Mouse (Mus musculus) heart, embryonic 13.5 days (tissue): ENCODE measurements around the gene Map4k5. TPM values are rescaled to one million over a fixed set of nuclear protein-coding genes. Genes with fewer than 3 reads are reported as not detected.

ENCODE experiments used
- ATAC-seq: fragments of 200-750 bp; cut with Nextera tagmentation; 2 replicates; pipeline ENCODE4 v1.8.0; 2017; ENCODE audit warnings: moderate TSS enrichment; ENCODE audit not compliant: insufficient number of reproducible peaks, low FRiP score, low TSS enrichment; ENCODE audit errors: extremely low read depth
- H3K27ac ChIP-seq: fragments of 300-500 bp; sonication (generic); replicated peaks from 2 replicates; pipeline ENCODE4 v1.5.1; 2015; ENCODE audit warnings: moderate library complexity, mild to moderate bottlenecking, inconsistent platforms
- H3K27me3 ChIP-seq: fragments of 300-500 bp; sonication (generic); replicated peaks from 2 replicates; pipeline ENCODE4 v1.6.1; 2015; ENCODE audit warnings: mild to moderate bottlenecking, inconsistent platforms
- H3K36me3 ChIP-seq: fragments of 300-500 bp; sonication (generic); 2 replicates; pipeline ENCODE4 v1.6.1; 2015; ENCODE audit warnings: mild to moderate bottlenecking, inconsistent platforms
- H3K4me1 ChIP-seq: fragments of 300-500 bp; sonication (generic); 2 replicates; pipeline ENCODE4 v1.6.1; 2015; ENCODE audit warnings: inconsistent platforms
- H3K4me2 ChIP-seq: fragments of 300-500 bp; sonication (generic); 2 replicates; pipeline ENCODE4 v1.6.1; 2015; ENCODE audit warnings: inconsistent platforms, mild to moderate bottlenecking, moderate library complexity
- H3K4me3 ChIP-seq: fragments of 300-500 bp; sonication (generic); 2 replicates; pipeline ENCODE4 v1.5.1; 2015; ENCODE audit warnings: moderate library complexity, mild to moderate bottlenecking, inconsistent platforms
- H3K9ac ChIP-seq: fragments of 300-500 bp; sonication (generic); 2 replicates; pipeline ENCODE4 v1.6.1; 2015; ENCODE audit warnings: inconsistent platforms, mild to moderate bottlenecking, moderate library complexity
- H3K9me3 ChIP-seq: fragments of 300-500 bp; sonication (generic); 2 replicates; pipeline ENCODE4 v1.6.1; 2016; ENCODE audit warnings: inconsistent platforms
- WGBS: fragments of 180-500 bp; shearing (Covaris S2); methylation state at CpG from one replicate; pipeline ENCODE4 v1.1.7; 2015; ENCODE audit warnings: mixed read lengths; 5-methylcytosine and 5-hydroxymethylcytosine counted together
- polyA plus RNA-seq: library from polyadenylated mRNA; unstranded; fragments of >200 nt; fragmentation: Nextera tagmentation; extraction: Ambion mirVana; gene quantifications from 2 replicates; pipeline ENCODE4 v1.2.1, GENCODE M21; 2015

The Map4k5 gene
- polyA plus RNA-seq, 1 experiment from 2014 or later = 25.5 TPM

- H3K4me2 ChIP-seq = no peak overlapping the region
- H3K9me3 ChIP-seq = no peaks in the 10 kb centered on the region
- H3K9ac ChIP-seq = no peak overlapping the region
- H3K27ac ChIP-seq = no peak overlapping the region
- H3K4me1 ChIP-seq = peaks cover 24% of the 10 kb centered on the region
- H3K4me3 ChIP-seq = no peak overlapping the region
- no peaks in the 10 kb centered on the region for H3K27me3 ChIP-seq
- ATAC-seq = no peak
- peaks cover 82% of the 10 kb centered on the region for H3K36me3 ChIP-seq
- WGBS = 84% methylated on average over 6 of the region's 6 CpGs
These were observed 87.9 kb downstream of the Map4k5 start for GRCm38 (mm10) chr12:69805148-69805547.

- H3K9ac ChIP-seq = no peak overlapping the region
- no peak overlapping the region for H3K27ac ChIP-seq
- peaks cover 78% of the 10 kb centered on the region for H3K36me3 ChIP-seq
- no peak overlapping the region for H3K4me3 ChIP-seq
- H3K27me3 ChIP-seq = no peaks in the 10 kb centered on the region
- no peak overlapping the region for H3K4me2 ChIP-seq
- no peak for ATAC-seq
- H3K4me1 ChIP-seq = peaks cover 23% of the 10 kb centered on the region
- H3K9me3 ChIP-seq = no peaks in the 10 kb centered on the region
- 91% methylated on average over 10 of the region's 10 CpGs for WGBS
These were observed 88.5 kb downstream of the Map4k5 start for GRCm38 (mm10) chr12:69804393-69805070.

GRCm38 (mm10) chr12:69803196-69803595, 89.8 kb downstream of the Map4k5 start:
- ATAC-seq = no peak
- no peaks in the 10 kb centered on the region for H3K27me3 ChIP-seq
- peaks cover 12% of the 10 kb centered on the region for H3K4me1 ChIP-seq
- no peak overlapping the region for H3K4me2 ChIP-seq
- H3K4me3 ChIP-seq = no peak overlapping the region
- no peaks in the 10 kb centered on the region for H3K9me3 ChIP-seq
- 81% methylated on average over 6 of the region's 6 CpGs for WGBS
- H3K36me3 ChIP-seq = peaks cover 65% of the 10 kb centered on the region
- H3K9ac ChIP-seq = no peak overlapping the region
- no peak overlapping the region for H3K27ac ChIP-seq

- Histone ChIP-seq H3K9me3 (no peaks in the 10 kb centered on the region), H3K4me3 (no peak overlapping the region), H3K4me1 (no peaks in the 10 kb centered on the region), H3K36me3 (peaks cover 39% of the 10 kb centered on the region), H3K27me3 (no peaks in the 10 kb centered on the region), H3K27ac (no peak overlapping the region), H3K9ac (no peak overlapping the region), H3K4me2 (no peak overlapping the region)
- 77% methylated on average over 4 of the region's 4 CpGs for WGBS
- no peak for ATAC-seq
These were observed 92.4 kb downstream of the Map4k5 start for GRCm38 (mm10) chr12:69800586-69800985.

GRCm38 (mm10) chr12:69796311-69796710, 96.7 kb downstream of the Map4k5 start:
- Histone ChIP-seq H3K4me1 (peaks cover 2% of the 10 kb centered on the region), H3K27ac (no peak overlapping the region), H3K4me3 (no peak overlapping the region), H3K9ac (no peak overlapping the region), H3K27me3 (peaks cover 3% of the 10 kb centered on the region; the same call in 1 of the 2 replicates), H3K9me3 (no peaks in the 10 kb centered on the region), H3K36me3 (peaks cover under 1% of the 10 kb centered on the region), H3K4me2 (no peak overlapping the region)
- ATAC-seq = no peak
- WGBS = 98% methylated on average over 3 of the region's 3 CpGs

- Histone ChIP-seq H3K9ac (peak within 1 kb of the TSS; percentile 81), H3K27ac (no peak within 1 kb of the TSS), H3K27me3 (peaks cover 12% of the 10 kb centered on the region; the same call in 1 of the 2 replicates), H3K4me2 (peak within 1 kb of the TSS; percentile 99), H3K4me3 (peak within 1 kb of the TSS; percentile 68), H3K9me3 (no peaks in the 10 kb centered on the region), H3K4me1 (peaks cover 19% of the 10 kb centered on the region), H3K36me3 (no peaks in the 10 kb centered on the region)
- WGBS = 2% methylated on average over 45 of the region's 45 CpGs
- peak; percentile 70 for ATAC-seq
These were observed 102.2 kb downstream of the Map4k5 start, which contains the start of gene Cdkl1 for GRCm38 (mm10) chr12:69790530-69791505. Cdkl1 (minus strand) TSS chr12:69791267.

GRCm38 (mm10) chr12:69789766-69790529, 103.1 kb downstream of the Map4k5 start:
- H3K9me3 ChIP-seq = no peaks in the 10 kb centered on the region
- H3K9ac ChIP-seq = peak overlapping the region; percentile 81
- 36% methylated on average over 27 of the region's 27 CpGs for WGBS
- peak overlapping the region; percentile 68 for H3K4me3 ChIP-seq
- no peak overlapping the region for H3K27ac ChIP-seq
- peaks cover 12% of the 10 kb centered on the region; the same call in 1 of the 2 replicates for H3K27me3 ChIP-seq
- H3K36me3 ChIP-seq = no peaks in the 10 kb centered on the region
- ATAC-seq = no peak
- H3K4me2 ChIP-seq = peak overlapping the region; percentile 99
- H3K4me1 ChIP-seq = peaks cover 19% of the 10 kb centered on the region

GRCm38 (mm10) chr12:69788380-69788779, 104.6 kb downstream of the Map4k5 start:
- peaks cover 23% of the 10 kb centered on the region for H3K4me1 ChIP-seq
- WGBS = 83% methylated on average over 5 of the region's 5 CpGs

GRCm38 (mm10) chr12:69785471-69785870, 107.5 kb downstream of the Map4k5 start:
- Histone ChIP-seq H3K9ac (no peak overlapping the region), H3K27ac (no peak overlapping the region), H3K4me3 (no peak overlapping the region), H3K9me3 (no peaks in the 10 kb centered on the region), H3K4me2 (no peak overlapping the region), H3K27me3 (peaks cover 9% of the 10 kb centered on the region; the same call in 1 of the 2 replicates), H3K36me3 (no peaks in the 10 kb centered on the region), H3K4me1 (peaks cover 34% of the 10 kb centered on the region)
- 84% methylated on average over 9 of the region's 9 CpGs for WGBS
- ATAC-seq = no peak

More at GRCm38 (mm10) chr12:69788380-69788779, 104.6 kb downstream of the Map4k5 start:
- Histone ChIP-seq H3K27ac (no peak overlapping the region), H3K27me3 (peaks cover 9% of the 10 kb centered on the region; the same call in 1 of the 2 replicates), H3K9ac (no peak overlapping the region), H3K4me2 (no peak overlapping the region), H3K36me3 (no peaks in the 10 kb centered on the region), H3K9me3 (no peaks in the 10 kb centered on the region), H3K4me3 (no peak overlapping the region)
- ATAC-seq = no peak

- H3K4me1 ChIP-seq = peaks cover 26% of the 10 kb centered on the region
- no peaks in the 10 kb centered on the region for H3K27me3 ChIP-seq
- H3K27ac ChIP-seq = peak overlapping the region; percentile 53; the same call in 1 of the 2 replicates
- no peak overlapping the region for H3K9ac ChIP-seq
- no peak overlapping the region for H3K4me3 ChIP-seq
- no peaks in the 10 kb centered on the region for H3K36me3 ChIP-seq
- 58% methylated on average over 6 of the region's 6 CpGs for WGBS
- no peak; the same call in 1 of the 2 replicates for ATAC-seq
- H3K9me3 ChIP-seq = no peaks in the 10 kb centered on the region
- H3K4me2 ChIP-seq = peak overlapping the region; percentile 30
These were observed 109.6 kb downstream of the Map4k5 start for GRCm38 (mm10) chr12:69783247-69784025.
